20 mouse cellular contexts compared by ENCODE assay signal in the genomic region with DNA sequence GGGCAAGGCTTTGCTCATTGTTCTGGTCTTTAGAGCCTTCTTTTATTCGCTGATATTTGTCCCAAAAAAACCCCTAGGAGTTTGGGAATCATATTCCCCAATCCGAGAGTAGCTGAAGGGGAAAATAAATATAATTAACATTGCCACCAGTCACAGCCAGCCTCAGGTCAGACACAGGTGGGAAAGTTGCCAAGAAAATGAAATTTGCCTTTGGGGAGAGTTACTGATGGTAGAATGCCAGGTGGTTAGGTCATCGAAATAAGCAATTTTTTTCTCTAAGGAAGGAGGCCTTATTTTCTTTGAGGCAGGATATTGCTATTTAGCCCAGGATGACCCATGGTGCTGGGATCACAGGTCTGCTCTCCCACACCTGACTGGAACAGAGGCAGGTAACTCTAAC. TPM values are rescaled to one million over a fixed set of nuclear protein-coding genes. Genes with fewer than 3 reads are reported as not detected.
DNase-seq lines count a peak whose midpoint lies in the region; ATAC-seq and TF ChIP-seq lines count a peak whose summit lies in the region.
"Had no signal": no experiment of that assay in that cellular context is flagged by ENCODE, and none has a peak within 500 bp of the region (broad histone marks: within the 10 kb centered on the region; RNA-seq: fewer than 3 reads in every experiment).

No protein-coding gene starts in this region.

- no peaks in the 10 kb centered on the region for H3K9me3 ChIP-seq in hindbrain, postnatal 0 days (ENCODE audit: low read length)
- no peaks in the 10 kb centered on the region for H3K9me3 ChIP-seq in hindbrain, embryonic 14.5 days (ENCODE audit: control insufficient read depth, low read length)
- H3K9me3 ChIP-seq in liver, embryonic 12.5 days (replicated peaks): no peaks in the 10 kb centered on the region
- H3K9me3 ChIP-seq: embryonic facial prominence, embryonic 10.5 days; embryonic facial prominence, embryonic 13.5 days; forebrain, embryonic 12.5 days; forebrain, embryonic 15.5 days; heart, embryonic 10.5 days; heart, embryonic 13.5 days; hindbrain, embryonic 12.5 days had no signal

- ATAC-seq in hindbrain, postnatal 0 days: no peak
- ATAC-seq in hindbrain, embryonic 14.5 days (ENCODE audit: low FRiP score): no peak
- ATAC-seq in liver, embryonic 12.5 days: no peak
- ATAC-seq: forebrain, embryonic 15.5 days; hindbrain, embryonic 16.5 days had no signal

- H3K4me3 ChIP-seq in hindbrain, postnatal 0 days (ENCODE audit: low read length): no peak overlapping the region
- no peak overlapping the region for H3K4me3 ChIP-seq in hindbrain, embryonic 14.5 days (replicated peaks; ENCODE audit: low read length)
- H3K4me3 ChIP-seq in liver, adult 2 months (ENCODE audit: insufficient read depth, low read depth, low read length): no peak overlapping the region
- no peak overlapping the region for H3K4me3 ChIP-seq in liver, embryonic 12.5 days
- H3K4me3 ChIP-seq: forebrain, embryonic 12.5 days; hindbrain, embryonic 12.5 days had no signal

- intact Hi-C loops in gastrocnemius, postnatal 14 days (cut with DNase I; ENCODE audit: low total_unique reads): loop anchor here (10.0 kb wide), 1 partner anchor 132 kb away; a partner anchor contains a TSS

- H3K4me1 ChIP-seq in hindbrain, postnatal 0 days (ENCODE audit: insufficient read depth, low read length): peaks cover 10% of the 10 kb centered on the region
- peaks cover 8% of the 10 kb centered on the region for H3K4me1 ChIP-seq in hindbrain, embryonic 14.5 days (replicated peaks; ENCODE audit: control insufficient read depth, insufficient read depth, low read length)
- peaks cover 7% of the 10 kb centered on the region for H3K4me1 ChIP-seq in liver, adult 2 months (ENCODE audit: control insufficient read depth, insufficient read depth, low read length)
- H3K4me1 ChIP-seq in liver, embryonic 12.5 days: peaks cover 36% of the 10 kb centered on the region

- no peak overlapping the region for H3K4me2 ChIP-seq in hindbrain, postnatal 0 days (ENCODE audit: low read depth, low read length)
- no peak overlapping the region for H3K4me2 ChIP-seq in hindbrain, embryonic 14.5 days (replicated peaks)
- H3K4me2 ChIP-seq in liver, embryonic 12.5 days: no peak overlapping the region

- H3K79me2 ChIP-seq in liver, adult 2 months (ENCODE audit: control insufficient read depth, insufficient read depth, low read length): peaks cover 13% of the 10 kb centered on the region

- peaks cover 4% of the 10 kb centered on the region; the same call in 1 of the 2 replicates for H3K27me3 ChIP-seq in hindbrain, postnatal 0 days (ENCODE audit: insufficient read depth, low read length)
- H3K27me3 ChIP-seq in hindbrain, embryonic 14.5 days (ENCODE audit: control insufficient read depth, insufficient read depth, low read length): 0 out of 2 replicates have a peak, but pooled peaks cover 6% of the 10 kb centered on the region
- no peaks in the 10 kb centered on the region for H3K27me3 ChIP-seq in liver, adult 2 months (ENCODE audit: control insufficient read depth, insufficient read depth, low read length)
- H3K27me3 ChIP-seq in liver, embryonic 12.5 days (replicated peaks): peaks cover 40% of the 10 kb centered on the region

- no peaks in the 10 kb centered on the region for H3K36me3 ChIP-seq in hindbrain, postnatal 0 days (ENCODE audit: insufficient read depth, low read length)
- H3K36me3 ChIP-seq in hindbrain, embryonic 14.5 days (replicated peaks; ENCODE audit: control insufficient read depth, insufficient read depth): no peaks in the 10 kb centered on the region
- H3K36me3 ChIP-seq in liver, adult 2 months (ENCODE audit: control insufficient read depth, insufficient read depth, low read length): no peaks in the 10 kb centered on the region
- no peaks in the 10 kb centered on the region for H3K36me3 ChIP-seq in liver, embryonic 12.5 days
- H3K36me3 ChIP-seq: embryonic facial prominence, embryonic 10.5 days; embryonic facial prominence, embryonic 13.5 days; forebrain, embryonic 12.5 days; forebrain, embryonic 15.5 days; heart, embryonic 10.5 days; heart, embryonic 13.5 days; hindbrain, embryonic 12.5 days had no signal

- no peak overlapping the region for H3K9ac ChIP-seq in hindbrain, postnatal 0 days (replicated peaks; ENCODE audit: low read length)
- no peak overlapping the region for H3K9ac ChIP-seq in hindbrain, embryonic 14.5 days
- no peak overlapping the region for H3K9ac ChIP-seq in liver, adult 2 months (ENCODE audit: low read depth, low read length)
- H3K9ac ChIP-seq in liver, embryonic 12.5 days: no peak overlapping the region
- H3K9ac ChIP-seq: forebrain, embryonic 15.5 days; hindbrain, embryonic 12.5 days had no signal

- no peak for TF ChIP-seq CTCF in hindbrain, postnatal 0 days (IDR thresholded peaks at IDR 0.05; ENCODE audit: low read depth)
- TF ChIP-seq CTCF in liver, adult 2 months (IDR thresholded peaks at IDR 0.05; ENCODE audit: low read depth, low read length): no peak

- H3K27ac ChIP-seq in hindbrain, postnatal 0 days: no peak overlapping the region
- no peak overlapping the region for H3K27ac ChIP-seq in hindbrain, embryonic 14.5 days
- H3K27ac ChIP-seq in liver, adult 2 months (replicated peaks; ENCODE audit: insufficient read depth, low read depth, low read length): no peak overlapping the region
- H3K27ac ChIP-seq in liver, embryonic 12.5 days: no peak overlapping the region
- H3K27ac ChIP-seq: embryonic facial prominence, embryonic 10.5 days; embryonic facial prominence, embryonic 13.5 days; forebrain, embryonic 12.5 days; forebrain, embryonic 15.5 days; heart, embryonic 13.5 days; hindbrain, embryonic 12.5 days had no signal

- 43% methylated on average over 3 of the region's 3 CpGs for WGBS in hindbrain, postnatal 0 days
- WGBS in hindbrain, embryonic 14.5 days: 50% methylated on average over 3 of the region's 3 CpGs
- 29% methylated on average over 3 of the region's 3 CpGs for WGBS in liver, adult 2 months
- WGBS in liver, embryonic 12.5 days (ENCODE audit: insufficient replicate concordance): 41% methylated on average over 3 of the region's 3 CpGs

- TF ChIP-seq POLR2A in liver, adult 2 months (IDR thresholded peaks at IDR 0.05; ENCODE audit: extremely low read depth, insufficient read depth, low read length): no peak

- peak; percentile 25 for DNase-seq in hindbrain, postnatal 0 days (ENCODE audit: low spot score)
- no peak for DNase-seq in hindbrain, embryonic 14.5 days (ENCODE audit: low spot score)
- DNase-seq in liver, adult 2 months (ENCODE audit: extremely low read depth, low read depth, low spot score): peak; percentile 33
- peak; percentile 27 for DNase-seq in Muller cell, postnatal 12 days (ENCODE audit: inconsistent ontology term)
- DNase-seq in gastrocnemius, postnatal 14 days: no peak
- DNase-seq in urinary bladder, postnatal 25 days (ENCODE audit: low spot score): no peak

RNA-seq across cellular contexts. Expression of a gene that starts 3.0 kb away (rescaled TPM):
- total RNA-seq in hindbrain, postnatal 0 days (2014; rRNA removed): 90.9 and 95.0 TPM in 2 replicates
- polyA plus RNA-seq in hindbrain, postnatal 0 days (2015; fragmentation: Nextera tagmentation; extraction: Ambion mirVana): 45.1 and 48.9 TPM in 2 replicates
- 35.1 and 35.7 TPM in 2 replicates for polyA plus RNA-seq in hindbrain, embryonic 14.5 days (2014; fragmentation: Nextera tagmentation; extraction: Ambion mirVana)
- total RNA-seq in liver, adult 2 months (2014; rRNA removed): 11.1 and 13.4 TPM in 2 replicates
- 14.1 and 22.0 TPM in 2 replicates for polyA plus RNA-seq in liver, adult 2 months (2012; rRNA removed)
- 11.6 and 13.2 TPM in 2 replicates for polyA plus RNA-seq in liver, embryonic 12.5 days (2016; fragmentation: Nextera tagmentation; extraction: Ambion mirVana)
- 10 to 100 TPM; 11.9 to 14.4 TPM for total RNA-seq in gastrocnemius, postnatal 14 days (2021)

RNA-seq across cellular contexts. Expression of a gene that starts 19.6 kb away (rescaled TPM):
- total RNA-seq in hindbrain, postnatal 0 days (2014; rRNA removed): 14.0 and 16.5 TPM in 2 replicates
- polyA plus RNA-seq in hindbrain, postnatal 0 days (2015; fragmentation: Nextera tagmentation; extraction: Ambion mirVana): 2.8 and 3.2 TPM in 2 replicates
- polyA plus RNA-seq in hindbrain, embryonic 14.5 days (2014; fragmentation: Nextera tagmentation; extraction: Ambion mirVana): 2.7 and 3.2 TPM in 2 replicates
- 11.9 and 12.1 TPM in 2 replicates for total RNA-seq in liver, adult 2 months (2014; rRNA removed)
- 25.7 and 29.8 TPM in 2 replicates for polyA plus RNA-seq in liver, adult 2 months (2012; rRNA removed)
- polyA plus RNA-seq in liver, embryonic 12.5 days (2016; fragmentation: Nextera tagmentation; extraction: Ambion mirVana): 4.6 and 5.3 TPM in 2 replicates
- 10 to 100 TPM; 11.4 to 13.9 TPM for total RNA-seq in gastrocnemius, postnatal 14 days (2021)
- total RNA-seq: CH12.LX had no signal
- polyA plus RNA-seq: G1E had no signal

RNA-seq across cellular contexts. Expression of a gene that starts 35.3 kb away (rescaled TPM):
- total RNA-seq in hindbrain, postnatal 0 days (2014; rRNA removed): 1.2 and 1.8 TPM in 2 replicates
- 1.6 and 2.0 TPM in 2 replicates for polyA plus RNA-seq in hindbrain, postnatal 0 days (2015; fragmentation: Nextera tagmentation; extraction: Ambion mirVana)
- 2.8 and 2.9 TPM in 2 replicates for polyA plus RNA-seq in hindbrain, embryonic 14.5 days (2014; fragmentation: Nextera tagmentation; extraction: Ambion mirVana)
- total RNA-seq in liver, adult 2 months (2014; rRNA removed): not detected in 2 replicates
- polyA plus RNA-seq in liver, adult 2 months (2012; rRNA removed): 0.12 TPM in 1 of 2 replicates, not detected in the other
- 1.6 and 2.2 TPM in 2 replicates for polyA plus RNA-seq in liver, embryonic 12.5 days (2016; fragmentation: Nextera tagmentation; extraction: Ambion mirVana)
- 1 to 10 TPM; 4.2 to 8.9 TPM for total RNA-seq in gastrocnemius, postnatal 14 days (2021)
- total RNA-seq: CH12.LX; G1E; granulocyte monocyte progenitor cell, adult 5-6 weeks had no signal
- polyA plus RNA-seq: erythroblast, embryonic 14.5 days; G1E; inflammation-experienced regulatory T-cells, adult 6 months had no signal

RNA-seq across cellular contexts. Expression of a gene that starts 37.9 kb away (rescaled TPM):
- total RNA-seq in hindbrain, postnatal 0 days (2014; rRNA removed): 13.5 and 23.7 TPM in 2 replicates
- polyA plus RNA-seq in hindbrain, postnatal 0 days (2015; fragmentation: Nextera tagmentation; extraction: Ambion mirVana): 16.4 and 18.0 TPM in 2 replicates
- polyA plus RNA-seq in hindbrain, embryonic 14.5 days (2014; fragmentation: Nextera tagmentation; extraction: Ambion mirVana): 7.9 and 10.3 TPM in 2 replicates
- total RNA-seq in liver, adult 2 months (2014; rRNA removed): 49.0 and 53.6 TPM in 2 replicates
- polyA plus RNA-seq in liver, adult 2 months (2012; rRNA removed): 35.9 and 38.2 TPM in 2 replicates
- 14.7 and 14.9 TPM in 2 replicates for polyA plus RNA-seq in liver, embryonic 12.5 days (2016; fragmentation: Nextera tagmentation; extraction: Ambion mirVana)
- 10 to 100 TPM; 10.5 to 11.0 TPM for total RNA-seq in gastrocnemius, postnatal 14 days (2021)

Comparison
In these comparisons a context has a peak if more than half of its experiments do, and no peak if none do; other contexts are left out.
1. DNase-seq: peak in hindbrain, postnatal 0 days (single experiment), liver, adult 2 months (single experiment) and Muller cell, postnatal 12 days (single experiment); none in hindbrain, embryonic 14.5 days (single experiment), gastrocnemius, postnatal 14 days (single experiment) and urinary bladder, postnatal 25 days (single experiment).